Mouse (Mus musculus): Measurements from ENCODE around the gene Ankub1.
A peak's percentile ranks its signal among the peaks of the same experiment; 100 is the strongest.

The Ankub1 gene

GRCm38 (mm10) chr3:57637596-57637995 lies 55.0 kb downstream of the Ankub1 start:
- DNase-seq: no peak

- no peak for DNase-seq
These were observed 57.7 kb downstream of the Ankub1 start for GRCm38 (mm10) chr3:57634763-57635487.

GRCm38 (mm10) chr3:57626954-57627513 lies 65.6 kb downstream of the Ankub1 start:
- no peak for DNase-seq

GRCm38 (mm10) chr3:57625275-57625997 lies 67.2 kb downstream of the Ankub1 start:
- peak; percentile 79 for DNase-seq

- DNase-seq: peak; percentile 39
These were observed 72.9 kb downstream of the Ankub1 start for GRCm38 (mm10) chr3:57619718-57620117.

- no peak for DNase-seq
These were observed 76.9 kb downstream of the Ankub1 start for GRCm38 (mm10) chr3:57615652-57616051.

GRCm38 (mm10) chr3:57612430-57612997 lies 80.1 kb downstream of the Ankub1 start:
- no peak for DNase-seq

- DNase-seq: no peak
These were observed 80.8 kb downstream of the Ankub1 start for GRCm38 (mm10) chr3:57611776-57612175.

Data from kidney, postnatal 14 days (tissue).